Mouse (Mus musculus) limb, embryonic 15.5 days (tissue): ENCODE measurements around the gene Ccn6. TPM values are rescaled to one million over a fixed set of nuclear protein-coding genes. Genes with fewer than 3 reads are reported as not detected.

Source experiments
- ATAC-seq: fragments of 200-750 bp; cut with Nextera tagmentation; 2 replicates; pipeline ENCODE4 v1.8.0; 2017; ENCODE audit warnings: low read depth, moderate TSS enrichment; ENCODE audit not compliant: insufficient number of reproducible peaks, low FRiP score, low TSS enrichment
- H3K27ac ChIP-seq: fragments of 300-500 bp; sonication (generic); 2 replicates; pipeline ENCODE4 v1.5.1; 2015; ENCODE audit warnings: moderate library complexity, mild to moderate bottlenecking, inconsistent platforms
- H3K27me3 ChIP-seq: fragments of 300-500 bp; sonication (generic); 2 replicates; pipeline ENCODE4 v1.6.1; 2015; ENCODE audit warnings: inconsistent platforms
- H3K36me3 ChIP-seq: fragments of 300-500 bp; sonication (generic); 2 replicates; pipeline ENCODE4 v1.6.1; 2015; ENCODE audit warnings: inconsistent platforms
- H3K4me1 ChIP-seq: fragments of 300-500 bp; sonication (generic); 2 replicates; pipeline ENCODE4 v1.6.1; 2015; ENCODE audit warnings: inconsistent platforms
- H3K4me2 ChIP-seq: fragments of 300-500 bp; sonication (generic); 2 replicates; pipeline ENCODE4 v1.6.1; 2015; ENCODE audit warnings: mild to moderate bottlenecking, inconsistent platforms
- H3K4me3 ChIP-seq: fragments of 300-500 bp; sonication (generic); 2 replicates; pipeline ENCODE4 v1.5.1; 2015; ENCODE audit warnings: mild to moderate bottlenecking, inconsistent platforms
- H3K9ac ChIP-seq: fragments of 300-500 bp; sonication (generic); 2 replicates; pipeline ENCODE4 v1.6.1; 2015; ENCODE audit warnings: inconsistent platforms
- H3K9me3 ChIP-seq: fragments of 300-500 bp; sonication (generic); 2 replicates; pipeline ENCODE4 v1.6.1; 2016; ENCODE audit warnings: inconsistent platforms
- WGBS: fragments of 180-500 bp; shearing (Covaris S2); methylation state at CpG from one replicate; pipeline ENCODE4 v1.1.7; 2015; 5-methylcytosine and 5-hydroxymethylcytosine counted together
- polyA plus RNA-seq: library from polyadenylated mRNA; unstranded; fragments of >200 nt; fragmentation: Nextera tagmentation; extraction: Ambion mirVana; gene quantifications from 2 replicates; pipeline ENCODE4 v1.2.1, GENCODE M21; 2015

The Ccn6 gene
- polyA plus RNA-seq, 1 experiment from 2014 or later, result 0.67 TPM

- 87% methylated on average over 1 of the region's 1 CpGs for WGBS
- H3K9me3 ChIP-seq, result no peaks in the 10 kb centered on the region
- ATAC-seq, result no peak
- H3K27ac ChIP-seq, result no peak overlapping the region
- no peak overlapping the region for H3K4me3 ChIP-seq
- H3K27me3 ChIP-seq, result no peaks in the 10 kb centered on the region
- H3K9ac ChIP-seq, result no peak overlapping the region
- no peaks in the 10 kb centered on the region for H3K4me1 ChIP-seq
- no peak overlapping the region for H3K4me2 ChIP-seq
- no peaks in the 10 kb centered on the region for H3K36me3 ChIP-seq
Measured at GRCm38 (mm10) chr10:39157321-39157720, 6.3 kb downstream of the Ccn6 start.

DNA sequence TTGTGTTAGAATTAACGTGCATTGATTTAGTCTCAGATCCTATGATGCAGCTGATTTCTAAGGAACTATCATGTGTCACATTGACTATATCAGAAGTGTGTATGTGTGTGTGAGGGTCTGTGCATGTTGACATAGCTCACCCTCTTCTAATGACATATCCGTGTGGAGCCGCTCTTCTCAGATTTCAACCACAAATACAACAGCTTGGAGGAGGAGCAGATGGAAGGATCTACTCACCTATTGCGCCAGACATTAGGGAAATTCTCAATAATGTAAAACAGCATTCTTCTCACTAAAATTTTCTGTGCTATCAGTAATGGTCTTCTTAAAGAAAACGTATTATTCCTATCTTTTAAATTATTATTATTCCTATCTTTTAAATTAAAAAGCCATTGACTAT is 6.9 kb downstream of the Ccn6 start:
- no peaks in the 10 kb centered on the region for H3K4me1 ChIP-seq
- H3K9me3 ChIP-seq, result no peaks in the 10 kb centered on the region
- H3K27ac ChIP-seq, result no peak overlapping the region
- no peak for ATAC-seq
- H3K36me3 ChIP-seq, result no peaks in the 10 kb centered on the region
- whole genome bisulfite sequencing, result 80% methylated on average over 5 of the region's 5 CpGs
- no peak overlapping the region for H3K4me3 ChIP-seq
- no peak overlapping the region for H3K4me2 ChIP-seq
- no peaks in the 10 kb centered on the region for H3K27me3 ChIP-seq
- no peak overlapping the region for H3K9ac ChIP-seq

DNA sequence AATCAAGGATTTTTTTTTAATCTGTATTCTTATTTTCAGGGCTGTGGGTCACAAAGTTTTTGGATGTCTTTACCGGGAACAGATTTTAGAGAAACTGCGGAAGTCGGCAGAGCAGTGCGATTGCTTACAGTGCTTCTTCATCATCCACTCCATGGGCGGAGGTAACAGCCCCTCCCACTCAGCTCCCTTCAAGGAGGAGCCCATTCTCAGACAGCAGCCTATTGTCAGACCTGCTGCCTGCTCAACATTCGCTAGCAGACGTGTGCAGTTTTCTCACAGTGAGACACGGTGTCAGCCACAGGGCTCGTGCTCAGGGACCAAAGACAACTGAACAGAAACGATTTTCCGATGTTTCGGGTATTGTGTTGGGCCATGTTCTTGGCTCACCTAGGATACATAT is 21.4 kb downstream of the Ccn6 start:
- Histone ChIP-seq H3K27ac (no peak overlapping the region), H3K4me3 (no peak overlapping the region), H3K4me1 (no peaks in the 10 kb centered on the region), H3K4me2 (no peak overlapping the region), H3K9me3 (no peaks in the 10 kb centered on the region), H3K36me3 (peaks cover 61% of the 10 kb centered on the region), H3K27me3 (no peaks in the 10 kb centered on the region), H3K9ac (no peak overlapping the region)
- WGBS, result 91% methylated on average over 12 of the region's 12 CpGs
- no peak for ATAC-seq

DNA sequence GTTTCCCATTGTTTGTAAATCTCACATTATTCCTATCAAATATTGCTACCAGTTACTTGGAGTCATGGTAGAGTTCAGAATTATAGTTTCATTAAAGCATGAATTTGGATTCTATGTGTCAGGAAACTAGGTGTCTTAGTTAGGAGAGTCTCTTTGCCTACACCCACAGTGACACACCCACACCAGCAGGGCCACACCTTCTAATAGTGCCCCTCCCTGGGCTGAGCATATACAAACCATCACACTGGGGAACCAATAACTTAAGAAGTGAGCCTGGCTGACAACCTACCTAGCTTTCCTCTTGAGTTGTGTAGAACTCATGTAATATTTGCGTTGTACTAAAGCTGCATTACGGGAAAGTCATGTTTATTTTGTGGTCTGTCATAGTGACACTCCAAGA is 22.2 kb downstream of the Ccn6 start:
- Histone ChIP-seq H3K27ac (no peak overlapping the region), H3K9ac (no peak overlapping the region), H3K36me3 (peaks cover 62% of the 10 kb centered on the region), H3K4me2 (no peak overlapping the region), H3K4me3 (no peak overlapping the region), H3K4me1 (no peaks in the 10 kb centered on the region), H3K27me3 (no peaks in the 10 kb centered on the region), H3K9me3 (no peaks in the 10 kb centered on the region)
- ATAC-seq, result no peak
- over 99% methylated on average over 2 of the region's 2 CpGs for WGBS

DNA sequence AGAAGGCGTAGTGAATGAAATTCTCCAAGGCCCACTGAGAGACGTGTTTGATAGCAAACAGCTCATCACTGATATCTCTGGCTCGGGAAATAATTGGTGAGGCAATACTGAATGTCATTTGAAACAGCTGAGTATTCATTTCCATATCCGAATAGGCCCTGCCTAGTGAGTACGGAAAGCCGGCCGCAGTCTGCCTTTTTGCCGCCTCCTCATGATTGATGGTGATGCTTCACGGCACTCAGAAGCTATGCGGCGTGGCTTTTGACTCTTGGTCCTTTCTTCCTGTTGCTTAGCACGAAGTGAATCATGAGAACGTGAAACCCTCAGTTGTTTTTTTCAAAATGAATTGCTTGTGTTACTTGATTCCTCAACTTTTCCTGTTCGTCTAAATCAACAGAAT is 22.8 kb downstream of the Ccn6 start:
- H3K9me3 ChIP-seq, result no peaks in the 10 kb centered on the region
- no peak overlapping the region for H3K4me2 ChIP-seq
- H3K4me3 ChIP-seq, result no peak overlapping the region
- ATAC-seq, result no peak
- WGBS, result 81% methylated on average over 14 of the region's 14 CpGs
- peaks cover 56% of the 10 kb centered on the region for H3K36me3 ChIP-seq
- H3K27me3 ChIP-seq, result no peaks in the 10 kb centered on the region
- H3K9ac ChIP-seq, result no peak overlapping the region
- no peak overlapping the region for H3K27ac ChIP-seq
- H3K4me1 ChIP-seq, result no peaks in the 10 kb centered on the region

DNA sequence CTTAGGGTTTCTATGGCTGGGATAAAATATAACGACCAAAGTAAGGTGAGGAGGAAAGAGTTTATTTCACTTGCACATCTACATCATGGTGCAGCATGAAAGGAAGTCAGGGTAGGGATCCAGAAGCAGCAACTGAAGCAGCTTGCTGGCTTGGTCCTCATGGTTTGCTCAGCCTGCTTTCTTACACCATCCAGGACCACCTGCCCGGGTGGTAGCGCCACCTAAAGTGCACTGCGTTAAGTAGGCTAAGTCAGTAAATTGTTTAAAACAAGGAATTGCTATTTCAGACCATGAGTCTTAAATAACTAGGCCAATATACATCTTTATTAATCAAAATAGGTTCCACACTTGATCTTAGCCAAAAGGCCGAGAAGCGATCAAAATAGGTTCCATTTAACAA is 24.8 kb downstream of the Ccn6 start:
- Histone ChIP-seq H3K27me3 (no peaks in the 10 kb centered on the region), H3K4me2 (no peak overlapping the region), H3K27ac (no peak overlapping the region), H3K4me1 (peaks cover 6% of the 10 kb centered on the region; the same call in 1 of the 2 replicates), H3K4me3 (no peak overlapping the region), H3K36me3 (peaks cover 44% of the 10 kb centered on the region), H3K9me3 (no peaks in the 10 kb centered on the region), H3K9ac (no peak overlapping the region)
- no peak for ATAC-seq
- 85% methylated on average over 6 of the region's 6 CpGs for WGBS

- WGBS, result 91% methylated on average over 3 of the region's 3 CpGs
- Histone ChIP-seq H3K4me1 (peaks cover 6% of the 10 kb centered on the region; the same call in 1 of the 2 replicates), H3K27me3 (no peaks in the 10 kb centered on the region), H3K9me3 (no peaks in the 10 kb centered on the region), H3K4me2 (no peak overlapping the region), H3K9ac (no peak overlapping the region), H3K27ac (no peak overlapping the region), H3K4me3 (no peak overlapping the region), H3K36me3 (peaks cover 39% of the 10 kb centered on the region)
- ATAC-seq, result no peak
Measured at GRCm38 (mm10) chr10:39137766-39138165, 25.8 kb downstream of the Ccn6 start.

DNA sequence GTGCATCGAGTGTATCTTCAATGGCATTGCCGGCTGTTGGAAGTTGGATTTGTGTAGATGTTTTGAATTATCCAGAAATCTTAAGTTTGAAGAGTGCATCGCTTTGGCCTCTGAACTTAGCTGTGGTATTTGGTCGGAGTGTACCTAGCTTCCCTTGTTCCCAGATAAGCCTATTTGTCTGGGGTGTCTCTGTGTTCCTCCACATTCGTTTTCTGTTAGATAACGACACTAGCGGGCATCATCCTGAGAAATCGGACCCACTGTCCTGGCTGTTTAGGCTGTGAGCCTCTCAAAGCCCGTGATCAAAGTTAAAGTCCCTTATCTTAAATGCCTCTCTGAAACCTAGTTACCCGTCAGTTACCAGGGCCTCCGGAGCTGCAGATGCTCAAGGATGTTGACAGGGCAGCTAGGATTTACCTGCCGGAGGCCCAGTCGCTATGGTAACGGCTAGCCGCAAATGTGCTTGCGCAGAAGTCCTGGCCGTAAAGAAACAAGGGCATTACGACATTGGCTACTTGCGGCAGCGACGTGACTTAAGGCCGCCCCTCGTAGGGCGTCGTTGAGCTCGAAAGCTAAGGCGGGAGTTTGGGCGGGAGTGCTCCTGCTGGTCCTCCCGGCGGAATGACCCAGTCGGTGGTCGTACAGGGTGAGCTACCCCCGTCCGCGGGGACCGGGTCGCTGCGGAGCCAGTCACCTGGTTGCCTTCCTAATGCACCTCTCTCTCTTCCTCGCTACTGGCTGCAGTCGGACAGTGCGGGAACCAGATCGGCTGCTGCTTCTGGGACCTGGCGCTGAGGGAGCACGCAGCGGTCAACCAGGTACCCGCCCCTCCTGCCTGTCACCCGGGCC is 29.9 kb downstream of the Ccn6 start, which contains the start of the genes Fam229b and Tube1:
Gene Fam229b (minus strand): TSS at position 453 of the 849 bp plus-strand sequence.
Gene Tube1 (plus strand): TSS at position 515 of the 849 bp plus-strand sequence.
- H3K27me3 ChIP-seq, result no peaks in the 10 kb centered on the region
- H3K4me1 ChIP-seq, result peaks cover 6% of the 10 kb centered on the region; the same call in 1 of the 2 replicates
- peak within 1 kb of the TSS; percentile 57 for H3K9ac ChIP-seq
- peak; percentile 81 for ATAC-seq
- 0 out of 2 replicates have a peak within 1 kb of the TSS, but pooled peaks have one; percentile 59 for H3K27ac ChIP-seq
- WGBS, result 4% methylated on average over 47 of the region's 47 CpGs
- peaks cover 21% of the 10 kb centered on the region for H3K36me3 ChIP-seq
- H3K4me2 ChIP-seq, result peak within 1 kb of the TSS; percentile 91
- peak within 1 kb of the TSS; percentile 73 for H3K4me3 ChIP-seq
- no peaks in the 10 kb centered on the region for H3K9me3 ChIP-seq

DNA sequence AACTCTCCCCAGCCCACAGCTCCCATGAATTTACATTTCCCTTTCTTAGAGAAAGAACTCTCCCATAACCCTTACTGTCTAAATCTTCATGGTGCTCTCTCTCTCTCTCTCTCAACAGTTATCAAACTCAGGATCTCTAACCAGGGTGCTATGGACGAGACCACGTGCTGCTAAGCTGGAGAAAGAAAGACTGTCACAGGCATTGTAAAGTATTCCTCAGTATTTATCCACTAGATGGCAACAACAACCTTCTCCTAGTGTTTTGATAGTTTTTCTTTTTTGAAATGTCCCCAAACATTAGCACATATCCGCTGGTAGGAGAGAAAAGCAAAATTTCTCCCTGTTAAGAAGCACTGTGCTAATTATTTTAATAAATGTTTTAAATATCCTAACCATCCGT is 42.2 kb downstream of the Ccn6 start:
- Histone ChIP-seq H3K4me3 (no peak overlapping the region), H3K4me2 (no peak overlapping the region), H3K36me3 (no peaks in the 10 kb centered on the region), H3K27me3 (no peaks in the 10 kb centered on the region), H3K9me3 (no peaks in the 10 kb centered on the region), H3K9ac (no peak overlapping the region), H3K27ac (no peak overlapping the region), H3K4me1 (no peaks in the 10 kb centered on the region)
- no peak for ATAC-seq
- 36% methylated on average over 4 of the region's 4 CpGs for WGBS

- Histone ChIP-seq H3K27ac (no peak overlapping the region), H3K9ac (no peak overlapping the region), H3K36me3 (peaks cover 49% of the 10 kb centered on the region), H3K4me1 (no peaks in the 10 kb centered on the region), H3K4me3 (no peak overlapping the region), H3K4me2 (no peak overlapping the region), H3K27me3 (no peaks in the 10 kb centered on the region), H3K9me3 (no peaks in the 10 kb centered on the region)
- ATAC-seq, result no peak
- WGBS, result 51% methylated on average over 4 of the region's 4 CpGs
Measured at GRCm38 (mm10) chr10:39109489-39109874, 54.1 kb downstream of the Ccn6 start.

- Histone ChIP-seq H3K4me1 (no peaks in the 10 kb centered on the region), H3K27ac (no peak overlapping the region), H3K36me3 (peaks cover 49% of the 10 kb centered on the region), H3K27me3 (no peaks in the 10 kb centered on the region), H3K4me2 (no peak overlapping the region), H3K9ac (no peak overlapping the region), H3K9me3 (no peaks in the 10 kb centered on the region), H3K4me3 (no peak overlapping the region)
- WGBS, result 59% methylated on average over 10 of the region's 10 CpGs
- no peak for ATAC-seq
Measured at GRCm38 (mm10) chr10:39108837-39109488, 54.6 kb downstream of the Ccn6 start.

DNA sequence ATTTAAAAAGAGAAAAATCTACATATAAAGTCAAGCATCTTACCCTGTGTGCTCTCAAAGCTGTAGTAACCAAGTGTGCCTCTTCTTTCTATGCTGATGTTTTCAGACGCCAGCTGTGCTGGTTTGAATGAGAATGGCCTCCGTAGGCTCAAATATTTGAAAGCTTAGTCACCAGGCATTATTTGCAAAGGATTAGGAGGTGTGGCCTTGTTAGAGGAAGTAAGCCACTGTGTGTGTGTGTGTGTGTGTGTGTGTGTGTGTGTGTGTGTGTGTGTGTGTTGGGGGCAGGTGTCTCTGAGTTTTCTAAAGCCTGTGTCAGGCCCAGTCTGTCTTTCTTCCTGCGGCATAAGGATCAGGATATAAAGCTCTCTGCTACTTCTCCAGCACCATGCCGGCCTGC is 56.7 kb downstream of the Ccn6 start:
- Histone ChIP-seq H3K9ac (no peak overlapping the region), H3K4me3 (no peak overlapping the region), H3K27me3 (no peaks in the 10 kb centered on the region), H3K27ac (no peak overlapping the region), H3K4me2 (no peak overlapping the region), H3K4me1 (no peaks in the 10 kb centered on the region), H3K9me3 (no peaks in the 10 kb centered on the region), H3K36me3 (peaks cover 63% of the 10 kb centered on the region)
- no peak for ATAC-seq
- 59% methylated on average over 4 of the region's 4 CpGs for WGBS
